Mouse (Mus musculus) ES-Bruce4 (cell line): ENCODE data around the gene Fam149a.

ENCODE experiments used
- CTCF ChIP-seq: IDR thresholded peaks from one replicate; pipeline ENCODE4 v1.8.1; 2011; ENCODE audit warnings: low read depth, low read length
- EP300 ChIP-seq: IDR thresholded peaks from 2 replicates; pipeline ENCODE4 v1.6.1; 2011; ENCODE audit warnings: low read depth, low read length; ENCODE audit not compliant: insufficient read depth
- POLR2A ChIP-seq: IDR thresholded peaks from one replicate; pipeline ENCODE4 v1.8.1; 2011; ENCODE audit warnings: low read length; ENCODE audit not compliant: insufficient read depth

DNA sequence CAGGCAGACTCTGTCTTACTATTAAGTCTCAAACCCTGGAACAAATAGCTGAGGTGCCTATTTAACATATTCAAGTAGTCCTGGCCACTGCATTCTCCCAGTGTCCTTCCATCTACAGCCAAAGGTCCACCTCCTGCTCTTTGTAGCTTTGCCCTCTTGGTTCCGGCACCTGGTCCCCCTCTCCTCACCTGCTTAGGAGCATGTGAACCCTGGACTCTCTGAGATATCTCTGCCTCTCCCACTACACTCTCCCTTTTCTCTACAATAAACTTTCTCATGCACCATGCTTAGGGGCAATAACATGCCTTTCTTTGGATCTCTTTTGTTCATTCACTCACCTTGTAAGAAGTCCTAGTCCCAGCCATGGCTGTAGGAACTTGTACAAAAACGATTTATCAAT lies 60.7 kb downstream of the Fam149a start:
- TF ChIP-seq CTCF (no peak), POLR2A (no peak), EP300 (no peak)
